Mouse (Mus musculus) lung, postnatal 0 days (tissue): ENCODE data around the gene Sh3bp4.

Source experiments
- CTCF ChIP-seq: IDR thresholded peaks from 2 replicates; pipeline ENCODE4 v1.5.1; 2016; ENCODE audit warnings: antibody characterized with exemption, mild to moderate bottlenecking
- EP300 ChIP-seq: IDR thresholded peaks from 2 replicates; pipeline ENCODE4 v1.6.1; 2016; ENCODE audit warnings: antibody characterized with exemption, mild to moderate bottlenecking, control low read depth

- TF ChIP-seq CTCF, result no peak
- no peak for TF ChIP-seq EP300
Measured at GRCm38 (mm10) chr1:89109767-89110166, 39.6 kb downstream of the Sh3bp4 start.
